Mouse (Mus musculus): Measurements from ENCODE around the gene Tpst1.
"Not testable (repeated sequence)": the region's sequence is repeated elsewhere in the genome, so short reads cannot be mapped to it uniquely, and the experiment has no call there.

Tpst1 gene

DNA sequence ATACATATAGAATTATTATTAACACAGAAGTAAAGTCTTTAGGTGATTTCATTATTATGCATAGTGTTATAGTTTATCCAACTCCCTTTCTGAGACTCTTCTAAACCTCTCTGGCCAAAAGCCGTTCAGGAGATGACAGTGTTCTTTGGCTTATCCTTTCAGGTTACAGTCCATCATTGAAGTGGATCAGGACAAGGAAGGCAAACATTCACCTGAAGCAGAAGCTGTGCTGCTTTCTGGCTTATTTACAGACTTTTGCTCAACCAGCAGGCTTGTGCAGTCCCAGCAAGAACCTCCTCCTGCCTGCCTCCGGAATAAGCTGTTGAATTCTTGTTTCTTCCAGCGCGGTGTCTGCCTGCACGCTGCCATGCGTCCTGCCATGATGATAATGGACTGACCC, at the start of gene Tpst1:
Gene Tpst1 (plus strand): TSS at position 301 of the 400 bp plus-strand sequence.
- no peak for DNase-seq

- peak; percentile 90 for DNase-seq
Measured at GRCm38 (mm10) chr5:130023767-130024539, 49.2 kb upstream of the Tpst1 start.

DNA sequence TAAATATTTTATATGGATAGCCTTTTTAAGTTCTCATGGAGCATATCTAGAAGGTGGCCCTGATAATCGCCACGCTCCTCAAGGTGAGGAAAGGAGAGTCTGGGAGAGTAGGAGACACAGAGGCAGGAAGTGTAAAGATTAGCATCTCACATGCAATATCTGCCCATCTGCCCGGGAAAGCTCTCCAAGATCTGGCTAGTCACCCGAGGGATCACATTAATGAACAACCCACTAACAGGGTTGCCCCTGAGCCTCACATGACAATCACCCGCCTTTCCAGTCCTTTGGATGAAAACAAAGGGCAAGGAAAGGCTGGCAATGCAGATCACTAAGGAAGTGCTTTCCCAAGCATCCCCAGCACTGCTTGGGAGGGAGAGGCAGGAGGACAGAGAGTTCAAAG, 46.0 kb upstream of the Tpst1 start:
- DNase-seq, result no peak

GRCm38 (mm10) chr5:130027696-130028095, 45.4 kb upstream of the Tpst1 start:
- no peak for DNase-seq

GRCm38 (mm10) chr5:130029142-130029897, 43.8 kb upstream of the Tpst1 start, which contains the start of the genes Asl and Crcp:
Gene Asl, minus strand, starts transcription at chr5:130029247.
Gene Crcp, plus strand, starts transcription at chr5:130029290.
- peak; percentile 87 to 90 for DNase-seq

DNA sequence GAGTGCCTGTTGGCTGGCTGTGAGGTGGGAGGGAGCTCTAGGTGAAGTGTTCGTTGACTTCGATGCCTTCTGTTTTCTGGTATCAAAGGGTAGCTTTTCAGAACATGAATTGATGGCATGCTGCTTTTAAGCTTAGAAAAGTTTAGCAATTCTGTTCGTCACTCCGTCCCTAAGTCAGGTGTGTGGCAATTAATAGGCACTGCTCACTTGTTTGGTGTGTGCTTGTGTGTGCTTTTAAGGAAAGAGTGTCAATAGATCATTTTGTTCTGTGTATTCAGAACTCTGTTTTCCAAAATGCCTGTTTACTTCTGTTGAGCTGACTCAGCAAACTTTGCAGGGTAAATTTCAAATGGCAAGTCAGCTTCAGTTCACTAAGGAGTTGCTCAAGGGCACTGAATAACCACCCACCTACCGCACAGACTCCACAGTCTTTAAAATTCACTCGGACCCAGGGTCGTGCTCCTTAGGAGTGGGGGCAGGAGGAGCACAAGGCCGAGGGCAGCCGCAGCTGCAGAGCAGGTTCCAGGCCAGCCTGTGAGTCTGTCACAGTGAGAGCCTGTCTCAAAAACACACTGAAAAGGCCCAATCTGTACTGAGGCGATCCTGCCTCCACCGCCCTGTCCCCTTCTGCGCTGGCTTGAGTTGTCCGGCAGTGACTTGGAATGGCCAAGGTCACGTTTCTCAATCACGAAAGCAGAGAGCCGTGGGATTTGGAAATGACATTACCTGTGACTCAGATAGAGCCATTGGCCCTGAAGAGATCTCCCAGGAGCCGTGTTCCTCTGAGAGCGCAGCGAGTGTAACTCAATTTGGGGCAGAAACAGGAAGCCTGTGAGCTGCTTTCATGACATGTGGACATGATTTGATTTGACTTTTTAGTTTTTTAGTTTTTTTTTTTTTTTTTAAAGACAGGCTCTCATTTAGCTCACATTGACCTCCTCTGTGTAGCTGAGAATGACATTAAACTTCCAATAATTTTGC, 41.4 kb upstream of the Tpst1 start:
- no peak for DNase-seq

- DNase-seq, result no peak
Measured at GRCm38 (mm10) chr5:130033869-130034268, 39.3 kb upstream of the Tpst1 start.

DNA sequence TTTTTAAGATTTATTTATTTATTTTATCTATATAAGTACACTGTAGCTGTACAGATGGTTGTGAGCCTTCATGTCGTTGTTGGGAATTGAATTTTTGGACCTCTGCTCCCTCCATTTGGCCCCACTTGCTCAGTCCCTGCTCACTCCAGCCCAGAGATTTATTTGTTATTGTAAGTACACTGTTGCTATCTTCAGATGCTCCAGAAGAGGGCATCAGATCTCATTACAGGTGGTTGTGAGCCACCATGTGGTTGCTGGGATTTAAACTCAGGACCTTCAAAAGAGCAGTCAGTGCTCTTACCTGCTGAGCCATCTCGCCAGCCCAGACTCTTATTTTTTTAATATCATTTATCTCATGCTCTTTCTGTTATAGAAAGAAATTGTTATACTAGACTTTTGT, 36.8 kb upstream of the Tpst1 start:
- DNase-seq, result not testable (repeated sequence)

GRCm38 (mm10) chr5:130037752-130038455, 35.2 kb upstream of the Tpst1 start:
- DNase-seq, result peak; percentile 52 to 70

GRCm38 (mm10) chr5:130040797-130041196, 32.3 kb upstream of the Tpst1 start:
- DNase-seq, result no peak

DNA sequence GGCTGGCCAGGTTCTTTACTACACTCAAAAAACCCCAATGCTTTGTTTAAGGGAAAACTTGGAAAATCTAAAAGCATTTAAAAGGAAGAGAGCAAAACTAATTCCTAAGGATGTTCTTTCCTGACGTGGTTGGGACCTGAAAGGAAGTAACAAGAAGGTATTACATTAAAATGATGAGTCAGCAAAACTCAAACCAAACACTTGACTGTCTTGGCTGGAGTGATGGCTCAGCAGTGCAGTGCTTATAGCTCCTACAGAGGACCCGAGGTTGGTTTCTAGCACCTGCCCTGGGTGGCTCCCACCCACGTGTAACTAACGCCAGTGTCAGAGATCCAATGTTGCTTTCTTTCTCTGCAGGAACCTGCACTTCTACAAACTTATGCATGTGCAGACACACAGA, 31.9 kb upstream of the Tpst1 start:
- no peak for DNase-seq

DNA sequence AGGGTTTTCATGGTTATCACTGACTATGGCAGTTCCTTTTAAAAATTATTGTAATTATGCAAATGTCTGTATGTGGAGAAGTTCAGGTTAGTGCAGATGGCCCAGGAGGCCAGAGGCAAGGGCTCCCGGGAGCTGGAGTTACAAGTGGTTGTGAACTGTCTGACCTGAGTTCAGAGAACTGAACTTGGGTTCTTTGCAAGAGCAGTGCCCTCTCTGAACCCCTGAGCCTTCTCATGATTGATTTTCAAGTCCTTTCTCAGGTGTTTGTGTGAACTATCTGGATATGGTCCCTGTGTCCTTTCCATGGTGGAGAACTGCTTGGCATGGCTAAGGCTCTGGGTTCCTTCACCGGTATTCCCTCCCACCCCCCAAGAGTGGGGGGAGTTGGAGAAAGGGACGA, 29.4 kb upstream of the Tpst1 start:
- DNase-seq, result no peak

DNA sequence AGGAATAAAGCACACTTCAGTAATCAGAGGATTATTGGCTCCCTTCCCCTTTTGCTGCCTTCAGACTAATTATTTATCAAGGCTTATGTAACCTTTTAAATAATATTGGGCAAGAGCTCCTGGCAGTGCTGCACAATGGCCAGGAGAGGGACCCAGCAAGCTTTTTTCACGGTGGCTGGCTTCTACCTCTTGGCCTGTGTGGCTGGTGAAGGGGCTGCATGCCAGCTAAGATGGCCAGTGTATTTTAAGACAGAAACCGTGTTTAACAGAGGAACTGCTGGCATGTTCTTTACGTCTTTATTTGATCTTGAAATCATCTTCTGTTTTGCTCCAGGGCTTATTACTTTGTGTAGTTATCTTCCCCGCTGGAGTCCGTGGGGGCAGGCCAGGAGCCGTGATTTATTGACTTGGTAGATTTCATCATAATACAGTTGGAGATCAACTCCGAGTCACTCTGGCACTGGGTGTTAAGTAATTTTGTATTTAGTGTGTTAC, 28.9 kb upstream of the Tpst1 start:
- DNase-seq, result peak; percentile 62 to 65

- DNase-seq, result no peak
Measured at GRCm38 (mm10) chr5:130046100-130046499, 27.0 kb upstream of the Tpst1 start.

- DNase-seq, result no peak
Measured at GRCm38 (mm10) chr5:130046589-130046988, 26.5 kb upstream of the Tpst1 start.

- no peak for DNase-seq
Measured at GRCm38 (mm10) chr5:130047013-130047412, 26.1 kb upstream of the Tpst1 start.

- DNase-seq, result peak in 1 of 2 experiments; percentile 69
Measured at GRCm38 (mm10) chr5:130048786-130049520, 24.2 kb upstream of the Tpst1 start.

GRCm38 (mm10) chr5:130050416-130050815, 22.7 kb upstream of the Tpst1 start:
- DNase-seq, result no peak

DNA sequence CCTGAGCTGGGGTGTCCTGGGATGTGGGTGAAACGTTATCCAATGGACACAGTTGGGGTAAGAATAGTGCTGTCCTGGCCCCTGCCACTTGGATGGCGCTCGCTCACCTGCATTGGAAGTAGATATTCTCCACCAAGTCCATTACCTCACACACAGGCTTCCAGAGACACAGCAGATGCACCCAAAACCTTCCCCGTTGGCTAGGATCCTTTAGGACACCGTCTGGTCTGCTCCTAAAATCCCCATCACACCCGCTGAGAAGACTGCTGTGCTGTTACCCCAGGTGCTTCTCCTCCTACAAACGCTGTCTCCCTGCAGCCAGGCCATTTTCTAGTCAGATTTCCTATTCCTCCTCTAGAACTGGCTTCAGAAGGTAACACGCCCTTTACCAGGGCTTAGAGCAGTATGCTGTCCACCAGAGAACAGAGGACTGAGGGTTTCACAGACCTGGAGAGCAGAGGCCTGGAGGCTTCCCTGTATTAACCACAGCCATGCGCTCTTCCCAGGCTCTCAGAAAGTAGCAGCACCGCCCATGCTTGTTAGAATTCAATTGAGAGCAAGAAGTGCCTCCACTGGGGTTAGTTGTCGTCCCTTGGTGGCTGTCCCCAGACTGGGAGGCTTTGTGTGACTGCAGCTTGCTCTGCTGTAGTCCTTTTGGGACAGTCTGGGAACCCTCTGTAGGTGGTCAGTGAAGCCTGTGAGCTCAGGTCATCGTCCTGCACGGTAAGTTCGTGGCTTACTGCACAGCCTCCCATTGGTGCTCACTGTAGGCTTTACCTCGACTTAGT, 21.9 kb upstream of the Tpst1 start:
- DNase-seq, result no peak

- DNase-seq, result no peak
Measured at GRCm38 (mm10) chr5:130052510-130052909, 20.6 kb upstream of the Tpst1 start.

Measured in lung, postnatal 4 days (tissue).